Mouse (Mus musculus): ENCODE measurements around the gene Gm6812. TPM values are rescaled to one million over a fixed set of nuclear protein-coding genes. Genes with fewer than 3 reads are reported as not detected.
"Not testable (repeated sequence)": the region's sequence is repeated elsewhere in the genome, so short reads cannot be mapped to it uniquely, and the experiment has no call there.

The Gm6812 gene
- polyA plus RNA-seq (2016; fragmentation: Nextera tagmentation; extraction: Ambion mirVana), result not detected in 2 replicates

- H3K36me3 ChIP-seq; H3K4me1 ChIP-seq (replicated peaks); H3K4me2 ChIP-seq; H3K27me3 ChIP-seq (replicated peaks); ATAC-seq (ENCODE audit: insufficient number of reproducible peaks, low FRiP score); H3K4me3 ChIP-seq; H3K9me3 ChIP-seq (replicated peaks); H3K9ac ChIP-seq; H3K27ac ChIP-seq (ENCODE audit: poor library complexity, severe bottlenecking): not testable (repeated sequence)
- 56% methylated on average over 5 of the region's 5 CpGs for WGBS
Measured at GRCm38 (mm10) chrX:68892953-68893352, at the start of gene Gm6812. Gene Gm6812 (minus strand): TSS chrX:68893053.

- Histone ChIP-seq H3K9ac (no peak overlapping the region), H3K27me3 (replicated peaks) (no peaks in the 10 kb centered on the region), H3K27ac (ENCODE audit: poor library complexity, severe bottlenecking) (no peak overlapping the region), H3K4me2 (no peak overlapping the region), H3K4me1 (replicated peaks) (no peaks in the 10 kb centered on the region), H3K9me3 (replicated peaks) (no peaks in the 10 kb centered on the region), H3K36me3 (no peaks in the 10 kb centered on the region), H3K4me3 (no peak overlapping the region)
- no peak for ATAC-seq (ENCODE audit: insufficient number of reproducible peaks, low FRiP score)
- WGBS, result 26% methylated on average over 2 of the region's 2 CpGs
Measured at GRCm38 (mm10) chrX:68865145-68865544, 27.7 kb downstream of the Gm6812 start.

Other genes with a start within 250 kb of the Gm6812 start
- gene Fmr1, start 214.5 kb downstream of the Gm6812 start, polyA plus RNA-seq (2016; fragmentation: Nextera tagmentation; extraction: Ambion mirVana), result 61.3 and 66.7 TPM in 2 replicates
- 0.96 and 1.6 TPM in 2 replicates for gene Fmr1nb, start 131.2 kb downstream of the Gm6812 start, polyA plus RNA-seq (2016; fragmentation: Nextera tagmentation; extraction: Ambion mirVana)
- 5.1 and 6.5 TPM in 2 replicates for gene Gm14698, start 72.0 kb downstream of the Gm6812 start, polyA plus RNA-seq (2016; fragmentation: Nextera tagmentation; extraction: Ambion mirVana)